Mouse (Mus musculus): ENCODE results near the gene Dip2b.

GRCm38 (mm10) chr15:99999390-99999789 is 39.1 kb upstream of the Dip2b start:
- no peak for TF ChIP-seq REST (IDR thresholded peaks at IDR 0.05; ENCODE audit: insufficient read depth, insufficient read length)
- no peak for TF ChIP-seq MYOG (IDR thresholded peaks at IDR 0.05; ENCODE audit: control insufficient read depth in 1 of 3, insufficient read depth in 1 of 3, insufficient read length in 2 of 3, low read depth in 2 of 3)
- no peak for TF ChIP-seq USF1 (IDR thresholded peaks at IDR 0.05; ENCODE audit: low read depth)
- no peak for TF ChIP-seq E2F4 (IDR thresholded peaks at IDR 0.05; ENCODE audit: insufficient read depth)
- no peak for TF ChIP-seq TCF12 (IDR thresholded peaks at IDR 0.05; ENCODE audit: insufficient read depth, poor library complexity, severe bottlenecking)
- TF ChIP-seq POLR2A (IDR thresholded peaks at IDR 0.05; ENCODE audit: insufficient read length, low read depth): no peak
- TF ChIP-seq MYOD1 (IDR thresholded peaks at IDR 0.05; ENCODE audit: control insufficient read depth in 1 of 3, insufficient read length in 2 of 3, low read depth in 2 of 3): no peak
- no peak for TF ChIP-seq CEBPB (IDR thresholded peaks at IDR 0.05; ENCODE audit: insufficient read depth, poor library complexity, severe bottlenecking)
- TF ChIP-seq MAX (IDR thresholded peaks at IDR 0.05; ENCODE audit: low read depth): no peak
- no peak for TF ChIP-seq POLR2AphosphoS2 (IDR thresholded peaks at IDR 0.05; ENCODE audit: insufficient read length, low read depth)
- no peak for TF ChIP-seq SRF (IDR thresholded peaks at IDR 0.05; ENCODE audit: control insufficient read depth, insufficient read length, low read depth)
- TF ChIP-seq TCF3 (IDR thresholded peaks at IDR 0.05; ENCODE audit: insufficient read length, low read depth): no peak

Measured in myocyte (in vitro differentiated cells).